Mouse (Mus musculus): Measurements from ENCODE around the gene Cdk18. TPM values are rescaled to one million over a fixed set of nuclear protein-coding genes. Genes with fewer than 3 reads are reported as not detected.

Gene Cdk18
- polyA plus RNA-seq, 1 experiment from 2014 or later, result 9.0 TPM

- Histone ChIP-seq H3K36me3 (ENCODE audit: control insufficient read depth, insufficient read depth, low read length) (no peaks in the 10 kb centered on the region), H3K4me2 (ENCODE audit: low read depth, low read length) (no peak overlapping the region), H3K4me1 (replicated peaks; ENCODE audit: control insufficient read depth, insufficient read depth, low read length) (peaks cover 12% of the 10 kb centered on the region), H3K27ac (ENCODE audit: low read length) (0 out of 2 replicates have a peak overlapping the region, but pooled peaks have one; percentile 41), H3K4me3 (ENCODE audit: low read length) (no peak overlapping the region), H3K9ac (ENCODE audit: low read length) (no peak overlapping the region), H3K9me3 (ENCODE audit: control insufficient read depth, low read length) (no peaks in the 10 kb centered on the region), H3K27me3 (ENCODE audit: control insufficient read depth, insufficient read depth, low read depth, low read length) (no peaks in the 10 kb centered on the region)
- no peak for ATAC-seq (ENCODE audit: low read depth)
- WGBS, result 43% methylated on average over 2 of the region's 2 CpGs
Measured at GRCm38 (mm10) chr1:132151908-132152307, 12.4 kb upstream of the Cdk18 start.

- Histone ChIP-seq H3K4me2 (ENCODE audit: low read depth, low read length) (no peak overlapping the region), H3K4me1 (replicated peaks; ENCODE audit: control insufficient read depth, insufficient read depth, low read length) (peaks cover 12% of the 10 kb centered on the region), H3K9ac (ENCODE audit: low read length) (no peak overlapping the region), H3K36me3 (ENCODE audit: control insufficient read depth, insufficient read depth, low read length) (no peaks in the 10 kb centered on the region), H3K27me3 (ENCODE audit: control insufficient read depth, insufficient read depth, low read depth, low read length) (no peaks in the 10 kb centered on the region), H3K27ac (ENCODE audit: low read length) (peak overlapping the region; percentile 41), H3K4me3 (ENCODE audit: low read length) (no peak overlapping the region), H3K9me3 (ENCODE audit: control insufficient read depth, low read length) (no peaks in the 10 kb centered on the region)
- 0 out of 2 replicates have a peak, but pooled peaks have one; percentile 10 for ATAC-seq (ENCODE audit: low read depth)
- 56% methylated on average over 15 of the region's 15 CpGs for whole genome bisulfite sequencing
Measured at GRCm38 (mm10) chr1:132150817-132151601, 11.5 kb upstream of the Cdk18 start.

GRCm38 (mm10) chr1:132150171-132150570 is 10.7 kb upstream of the Cdk18 start:
- peak overlapping the region; percentile 32; the same call in 1 of the 2 replicates for H3K27ac ChIP-seq (ENCODE audit: low read length)
- no peaks in the 10 kb centered on the region for H3K27me3 ChIP-seq (ENCODE audit: control insufficient read depth, insufficient read depth, low read depth, low read length)
- H3K4me1 ChIP-seq (replicated peaks; ENCODE audit: control insufficient read depth, insufficient read depth, low read length), result peaks cover 12% of the 10 kb centered on the region
- 32% methylated on average over 1 of the region's 1 CpGs for WGBS
- H3K9ac ChIP-seq (ENCODE audit: low read length), result no peak overlapping the region
- peak; percentile 49 for ATAC-seq (ENCODE audit: low read depth)
- H3K36me3 ChIP-seq (ENCODE audit: control insufficient read depth, insufficient read depth, low read length), result no peaks in the 10 kb centered on the region
- no peaks in the 10 kb centered on the region for H3K9me3 ChIP-seq (ENCODE audit: control insufficient read depth, low read length)
- no peak overlapping the region for H3K4me2 ChIP-seq (ENCODE audit: low read depth, low read length)
- H3K4me3 ChIP-seq (ENCODE audit: low read length), result no peak overlapping the region

GRCm38 (mm10) chr1:132149410-132149809 is 9.9 kb upstream of the Cdk18 start:
- 66% methylated on average over 2 of the region's 2 CpGs for WGBS
- ATAC-seq (ENCODE audit: low read depth), result no peak
- Histone ChIP-seq H3K9ac (ENCODE audit: low read length) (no peak overlapping the region), H3K4me2 (ENCODE audit: low read depth, low read length) (no peak overlapping the region), H3K4me1 (replicated peaks; ENCODE audit: control insufficient read depth, insufficient read depth, low read length) (peaks cover 12% of the 10 kb centered on the region), H3K27me3 (ENCODE audit: control insufficient read depth, insufficient read depth, low read depth, low read length) (no peaks in the 10 kb centered on the region), H3K9me3 (ENCODE audit: control insufficient read depth, low read length) (no peaks in the 10 kb centered on the region), H3K4me3 (ENCODE audit: low read length) (no peak overlapping the region), H3K27ac (ENCODE audit: low read length) (no peak overlapping the region), H3K36me3 (ENCODE audit: control insufficient read depth, insufficient read depth, low read length) (no peaks in the 10 kb centered on the region)

- ATAC-seq (ENCODE audit: low read depth), result peak; percentile 37; the same call in 1 of the 2 replicates
- H3K4me1 ChIP-seq (replicated peaks; ENCODE audit: control insufficient read depth, insufficient read depth, low read length), result peaks cover 10% of the 10 kb centered on the region
- no peaks in the 10 kb centered on the region for H3K36me3 ChIP-seq (ENCODE audit: control insufficient read depth, insufficient read depth, low read length)
- H3K27me3 ChIP-seq (ENCODE audit: control insufficient read depth, insufficient read depth, low read depth, low read length), result no peaks in the 10 kb centered on the region
- WGBS, result 69% methylated on average over 8 of the region's 8 CpGs
- H3K27ac ChIP-seq (ENCODE audit: low read length), result no peak overlapping the region
- H3K4me2 ChIP-seq (ENCODE audit: low read depth, low read length), result no peak overlapping the region
- no peak overlapping the region for H3K4me3 ChIP-seq (ENCODE audit: low read length)
- H3K9ac ChIP-seq (ENCODE audit: low read length), result no peak overlapping the region
- H3K9me3 ChIP-seq (ENCODE audit: control insufficient read depth, low read length), result no peaks in the 10 kb centered on the region
Measured at GRCm38 (mm10) chr1:132145973-132146685, 6.6 kb upstream of the Cdk18 start.

GRCm38 (mm10) chr1:132144837-132145236 is 5.4 kb upstream of the Cdk18 start:
- H3K4me2 ChIP-seq (ENCODE audit: low read depth, low read length), result no peak overlapping the region
- H3K4me1 ChIP-seq (replicated peaks; ENCODE audit: control insufficient read depth, insufficient read depth, low read length), result peaks cover 2% of the 10 kb centered on the region
- H3K9me3 ChIP-seq (ENCODE audit: control insufficient read depth, low read length), result no peaks in the 10 kb centered on the region
- H3K36me3 ChIP-seq (ENCODE audit: control insufficient read depth, insufficient read depth, low read length), result no peaks in the 10 kb centered on the region
- ATAC-seq (ENCODE audit: low read depth), result no peak
- H3K4me3 ChIP-seq (ENCODE audit: low read length), result no peak overlapping the region
- H3K9ac ChIP-seq (ENCODE audit: low read length), result no peak overlapping the region
- no peaks in the 10 kb centered on the region for H3K27me3 ChIP-seq (ENCODE audit: control insufficient read depth, insufficient read depth, low read depth, low read length)
- 81% methylated on average over 3 of the region's 3 CpGs for WGBS
- H3K27ac ChIP-seq (ENCODE audit: low read length), result no peak overlapping the region

GRCm38 (mm10) chr1:132144223-132144622 is 4.7 kb upstream of the Cdk18 start:
- H3K4me1 ChIP-seq (replicated peaks; ENCODE audit: control insufficient read depth, insufficient read depth, low read length), result no peaks in the 10 kb centered on the region
- H3K27ac ChIP-seq (ENCODE audit: low read length), result no peak overlapping the region
- no peak overlapping the region for H3K9ac ChIP-seq (ENCODE audit: low read length)
- no peak overlapping the region for H3K4me2 ChIP-seq (ENCODE audit: low read depth, low read length)
- no peak for ATAC-seq (ENCODE audit: low read depth)
- WGBS, result 31% methylated on average over 2 of the region's 2 CpGs
- H3K27me3 ChIP-seq (ENCODE audit: control insufficient read depth, insufficient read depth, low read depth, low read length), result no peaks in the 10 kb centered on the region
- H3K36me3 ChIP-seq (ENCODE audit: control insufficient read depth, insufficient read depth, low read length), result no peaks in the 10 kb centered on the region
- no peaks in the 10 kb centered on the region for H3K9me3 ChIP-seq (ENCODE audit: control insufficient read depth, low read length)
- H3K4me3 ChIP-seq (ENCODE audit: low read length), result no peak overlapping the region

- no peak overlapping the region for H3K27ac ChIP-seq (ENCODE audit: low read length)
- no peaks in the 10 kb centered on the region for H3K36me3 ChIP-seq (ENCODE audit: control insufficient read depth, insufficient read depth, low read length)
- no peak overlapping the region for H3K4me2 ChIP-seq (ENCODE audit: low read depth, low read length)
- no peaks in the 10 kb centered on the region for H3K9me3 ChIP-seq (ENCODE audit: control insufficient read depth, low read length)
- WGBS, result 62% methylated on average over 4 of the region's 4 CpGs
- no peaks in the 10 kb centered on the region for H3K27me3 ChIP-seq (ENCODE audit: control insufficient read depth, insufficient read depth, low read depth, low read length)
- no peaks in the 10 kb centered on the region for H3K4me1 ChIP-seq (replicated peaks; ENCODE audit: control insufficient read depth, insufficient read depth, low read length)
- no peak overlapping the region for H3K4me3 ChIP-seq (ENCODE audit: low read length)
- H3K9ac ChIP-seq (ENCODE audit: low read length), result no peak overlapping the region
- no peak for ATAC-seq (ENCODE audit: low read depth)
Measured at GRCm38 (mm10) chr1:132143730-132144129, 4.2 kb upstream of the Cdk18 start.

- Histone ChIP-seq H3K9ac (ENCODE audit: low read length) (no peak overlapping the region), H3K4me3 (ENCODE audit: low read length) (no peak overlapping the region), H3K27ac (ENCODE audit: low read length) (no peak overlapping the region), H3K9me3 (ENCODE audit: control insufficient read depth, low read length) (no peaks in the 10 kb centered on the region), H3K27me3 (ENCODE audit: control insufficient read depth, insufficient read depth, low read depth, low read length) (no peaks in the 10 kb centered on the region), H3K36me3 (ENCODE audit: control insufficient read depth, insufficient read depth, low read length) (no peaks in the 10 kb centered on the region), H3K4me1 (replicated peaks; ENCODE audit: control insufficient read depth, insufficient read depth, low read length) (peaks cover 3% of the 10 kb centered on the region), H3K4me2 (ENCODE audit: low read depth, low read length) (no peak overlapping the region)
- WGBS, result 37% methylated on average over 5 of the region's 5 CpGs
- ATAC-seq (ENCODE audit: low read depth), result no peak
Measured at GRCm38 (mm10) chr1:132143079-132143478, 3.6 kb upstream of the Cdk18 start.
